In genomic region chr5:119978096-119978715, GRCm38 (mm10) we compare ENCODE assay signal across 18 mouse cellular contexts.
DNase-seq lines count a peak whose midpoint lies in the region; ATAC-seq lines count a peak whose summit lies in the region.
"Had no signal": no experiment of that assay in that cellular context is flagged by ENCODE, and none has a peak within 500 bp of the region (broad histone marks: within the 10 kb centered on the region; RNA-seq: fewer than 3 reads in every experiment).

No protein-coding gene starts in this region.

- ATAC-seq in forebrain, embryonic 11.5 days (replicated peaks; ENCODE audit: low FRiP score), result no peak
- ATAC-seq in neural tube, embryonic 15.5 days (ENCODE audit: low FRiP score), result no peak
- ATAC-seq: forebrain, postnatal 0 days; lung, postnatal 0 days had no signal

- WGBS in forebrain, embryonic 10.5 days, result 32% methylated on average over 10 of the region's 10 CpGs
- 42% methylated on average over 10 of the region's 10 CpGs for WGBS in forebrain, embryonic 11.5 days
- 30% methylated on average over 10 of the region's 10 CpGs for WGBS in embryonic facial prominence, embryonic 10.5 days
- WGBS in neural tube, embryonic 15.5 days, result 24% methylated on average over 10 of the region's 10 CpGs

- H3K9me3 ChIP-seq in forebrain, embryonic 10.5 days, result no peaks in the 10 kb centered on the region
- no peaks in the 10 kb centered on the region for H3K9me3 ChIP-seq in forebrain, embryonic 11.5 days (ENCODE audit: control insufficient read depth, low read length)
- no peaks in the 10 kb centered on the region for H3K9me3 ChIP-seq in embryonic facial prominence, embryonic 10.5 days
- no peaks in the 10 kb centered on the region for H3K9me3 ChIP-seq in neural tube, embryonic 15.5 days (replicated peaks)
- H3K9me3 ChIP-seq: heart, embryonic 12.5 days; hindbrain, embryonic 15.5 days had no signal

- H3K27ac ChIP-seq in forebrain, embryonic 10.5 days, result peak overlapping the region; percentile 32; the same call in 1 of the 2 replicates
- H3K27ac ChIP-seq in forebrain, embryonic 11.5 days (ENCODE audit: low read depth, low read length), result no peak overlapping the region
- H3K27ac ChIP-seq in embryonic facial prominence, embryonic 10.5 days (replicated peaks), result peak overlapping the region; percentile 73
- H3K27ac ChIP-seq in neural tube, embryonic 15.5 days (replicated peaks), result no peak overlapping the region
- H3K27ac ChIP-seq: hindbrain, embryonic 15.5 days; left cerebral cortex, adult 2 months had no signal

- peaks cover 10% of the 10 kb centered on the region for H3K4me1 ChIP-seq in forebrain, embryonic 10.5 days
- no peaks in the 10 kb centered on the region for H3K4me1 ChIP-seq in forebrain, embryonic 11.5 days (replicated peaks; ENCODE audit: control insufficient read depth, insufficient read depth, low read length)
- peaks cover 14% of the 10 kb centered on the region for H3K4me1 ChIP-seq in embryonic facial prominence, embryonic 10.5 days
- peaks cover 14% of the 10 kb centered on the region; the same call in 1 of the 2 replicates for H3K4me1 ChIP-seq in neural tube, embryonic 15.5 days

- 0 out of 2 replicates have a peak, but pooled peaks cover 7% of the 10 kb centered on the region for H3K27me3 ChIP-seq in forebrain, embryonic 10.5 days (ENCODE audit: poor library complexity, severe bottlenecking)
- no peaks in the 10 kb centered on the region for H3K27me3 ChIP-seq in forebrain, embryonic 11.5 days (ENCODE audit: control insufficient read depth, insufficient read depth, low read length)
- H3K27me3 ChIP-seq in embryonic facial prominence, embryonic 10.5 days (replicated peaks; ENCODE audit: low read depth, poor library complexity, severe bottlenecking), result 0 out of 2 replicates have a peak, but pooled peaks cover 9% of the 10 kb centered on the region
- H3K27me3 ChIP-seq in neural tube, embryonic 15.5 days (replicated peaks), result no peaks in the 10 kb centered on the region
- H3K27me3 ChIP-seq: hindbrain, embryonic 15.5 days had no signal

- H3K9ac ChIP-seq in forebrain, embryonic 11.5 days (ENCODE audit: low read length), result no peak overlapping the region
- no peak overlapping the region for H3K9ac ChIP-seq in neural tube, embryonic 15.5 days (replicated peaks)
- H3K9ac ChIP-seq: forebrain, postnatal 0 days; heart, embryonic 12.5 days; hindbrain, embryonic 15.5 days had no signal

- no peaks in the 10 kb centered on the region for H3K36me3 ChIP-seq in forebrain, embryonic 10.5 days (replicated peaks)
- H3K36me3 ChIP-seq in forebrain, embryonic 11.5 days (ENCODE audit: control insufficient read depth, insufficient read depth, low read length), result no peaks in the 10 kb centered on the region
- H3K36me3 ChIP-seq in embryonic facial prominence, embryonic 10.5 days (replicated peaks), result no peaks in the 10 kb centered on the region
- no peaks in the 10 kb centered on the region for H3K36me3 ChIP-seq in neural tube, embryonic 15.5 days
- H3K36me3 ChIP-seq: heart, embryonic 12.5 days; hindbrain, embryonic 15.5 days had no signal

- no peak overlapping the region for H3K4me2 ChIP-seq in forebrain, embryonic 11.5 days (ENCODE audit: low read depth, low read length, severe bottlenecking)
- 0 out of 2 replicates have a peak overlapping the region, but pooled peaks have one; percentile 11 for H3K4me2 ChIP-seq in neural tube, embryonic 15.5 days
- H3K4me2 ChIP-seq: heart, embryonic 12.5 days; hindbrain, embryonic 15.5 days; midbrain, embryonic 11.5 days had no signal

- no peak for DNase-seq in forebrain, embryonic 10.5 days (ENCODE audit: extremely low spot score, low spot score)
- no peak for DNase-seq in forebrain, embryonic 11.5 days (ENCODE audit: low spot score)
- DNase-seq in kidney, postnatal 4 days, result peak; percentile 13 to 21
- DNase-seq in kidney, postnatal 36 days, result no peak
- DNase-seq in embryonic facial prominence, embryonic 10.5 days (ENCODE audit: low spot score), result peak; percentile 24
- no peak for DNase-seq in thymus, postnatal 4 days
- no peak for DNase-seq in right cerebral cortex, adult 18-20 months
- DNase-seq: forebrain, postnatal 0 days; gastrocnemius, postnatal 10 days; liver; thymus, postnatal 25 days had no signal

- H3K4me3 ChIP-seq in forebrain, embryonic 10.5 days, result no peak overlapping the region
- no peak overlapping the region for H3K4me3 ChIP-seq in forebrain, embryonic 11.5 days (ENCODE audit: low read depth, low read length)
- H3K4me3 ChIP-seq in embryonic facial prominence, embryonic 10.5 days, result 0 out of 2 replicates have a peak overlapping the region, but pooled peaks have one; percentile 32
- no peak overlapping the region for H3K4me3 ChIP-seq in neural tube, embryonic 15.5 days (replicated peaks)
- H3K4me3 ChIP-seq: heart, embryonic 12.5 days; hindbrain, embryonic 15.5 days; left cerebral cortex, adult 2 months; myocyte had no signal

Comparison
In these comparisons a context has a peak if more than half of its experiments do, and no peak if none do; other contexts are left out.
1. DNase-seq: peak in kidney, postnatal 4 days (2 of 2) and embryonic facial prominence, embryonic 10.5 days (single experiment); none in forebrain, embryonic 10.5 days (single experiment), forebrain, embryonic 11.5 days (single experiment), kidney, postnatal 36 days (0 of 2), thymus, postnatal 4 days (single experiment) and right cerebral cortex, adult 18-20 months (single experiment).
2. H3K27ac ChIP-seq: peak in forebrain, embryonic 10.5 days (single experiment) and embryonic facial prominence, embryonic 10.5 days (single experiment); none in forebrain, embryonic 11.5 days (single experiment) and neural tube, embryonic 15.5 days (single experiment).